Mouse (Mus musculus) small intestine, adult 2 months (tissue): ENCODE data around the gene Hist1h4i. TPM values are rescaled to one million over a fixed set of nuclear protein-coding genes. Genes with fewer than 3 reads are reported as not detected.

Source experiments
- H3K27ac ChIP-seq: fragments of 200-500 bp; 2 replicates; pipeline ENCODE4 v1.5.1; 2012; ENCODE audit warnings: low read depth, low read length, control low read depth, inconsistent platforms; ENCODE audit not compliant: insufficient read depth
- H3K27me3 ChIP-seq: fragments of 200-500 bp; 2 replicates; pipeline ENCODE4 v1.6.1; 2012; ENCODE audit warnings: mild to moderate bottlenecking, moderate library complexity, low read length, inconsistent platforms; ENCODE audit not compliant: control insufficient read depth, insufficient read depth
- H3K36me3 ChIP-seq: fragments of 200-500 bp; 2 replicates; pipeline ENCODE4 v1.6.1; 2012; ENCODE audit warnings: mild to moderate bottlenecking, low read length, control low read depth, inconsistent platforms; ENCODE audit not compliant: control insufficient read depth, insufficient read depth
- H3K4me1 ChIP-seq: fragments of 200-500 bp; 2 replicates; pipeline ENCODE4 v1.6.1; 2012; ENCODE audit warnings: low read length, inconsistent platforms, mixed read lengths; ENCODE audit not compliant: control insufficient read depth, insufficient read depth, insufficient read length
- H3K4me3 ChIP-seq: fragments of 200-500 bp; 2 replicates; pipeline ENCODE4 v1.5.1; 2012; ENCODE audit warnings: low read depth, mild to moderate bottlenecking, control low read depth, inconsistent platforms, low read length, moderate library complexity
- CTCF ChIP-seq: fragments of 200-500 bp; IDR thresholded peaks from 2 replicates; pipeline ENCODE4 v1.5.1; 2012; ENCODE audit warnings: low read depth, mild to moderate bottlenecking, control low read depth, inconsistent platforms, low read length, moderate library complexity, mixed read lengths; ENCODE audit not compliant: insufficient replicate concordance, insufficient read length; ENCODE audit errors: extremely low read depth
- POLR2A ChIP-seq: fragments of 200-500 bp; IDR thresholded peaks from 2 replicates; pipeline ENCODE4 v1.6.1; 2012; ENCODE audit warnings: low read depth, mild to moderate bottlenecking, control low read depth, inconsistent platforms, low read length, moderate library complexity
- WGBS: fragments of 180-500 bp; shearing (Covaris S2); methylation state at CpG from one replicate; pipeline ENCODE4 v1.1.7; 2018; 5-methylcytosine and 5-hydroxymethylcytosine counted together
- polyA plus RNA-seq: library from polyadenylated mRNA; depleted of rRNA; stranded (reverse); fragments of >200 nt; gene quantifications from 2 replicates; pipeline ENCODE4 v1.2.3, GENCODE M21; 2012

Gene Hist1h4i
- polyA plus RNA-seq, 1 experiment: 10.1 TPM

DNA sequence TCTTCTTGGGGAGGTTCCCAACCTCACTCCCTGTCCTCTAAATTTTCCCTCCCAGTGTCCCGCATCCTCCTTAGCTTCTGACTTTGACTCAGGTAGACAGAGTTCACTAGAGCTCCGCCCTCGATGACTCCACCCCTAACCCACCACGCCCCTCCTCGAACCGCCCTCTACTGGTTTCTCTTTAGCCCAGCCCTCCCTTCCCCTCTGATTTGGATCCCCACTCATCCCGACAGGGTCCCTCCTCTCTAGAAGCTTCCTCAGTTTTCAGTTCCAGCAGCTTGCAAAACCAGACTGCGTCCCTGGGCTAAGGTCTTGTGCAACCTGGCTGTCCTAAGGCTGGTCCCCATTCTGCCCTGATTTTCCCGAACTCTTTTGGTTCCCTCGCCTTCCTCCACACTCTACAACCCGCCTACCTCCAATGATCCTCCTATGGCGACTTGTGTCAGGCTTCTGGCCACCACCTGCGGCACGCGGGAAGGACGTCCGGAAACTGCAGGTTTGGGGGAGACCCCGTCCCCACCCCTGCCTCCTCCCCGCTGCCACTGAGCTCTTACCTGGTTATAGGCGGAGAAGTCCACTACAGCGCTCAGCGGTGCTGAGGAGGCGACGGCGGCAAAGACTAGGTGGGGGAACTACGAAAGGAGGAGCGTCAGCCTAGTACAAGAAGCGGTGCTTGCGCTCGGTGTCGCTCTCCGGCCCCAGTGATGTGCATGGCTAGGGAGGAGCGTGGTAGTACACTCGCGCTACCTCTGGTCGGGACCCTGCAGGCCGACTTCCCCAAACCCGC lies 34.6 kb downstream of the Hist1h4i start:
- no peak overlapping the region for H3K27ac ChIP-seq
- H3K4me3 ChIP-seq: peak overlapping the region; percentile 54
- H3K36me3 ChIP-seq: no peaks in the 10 kb centered on the region
- no peak for TF ChIP-seq POLR2A
- TF ChIP-seq CTCF: no peak
- 1% methylated on average over 38 of the region's 38 CpGs for WGBS
- H3K27me3 ChIP-seq: peaks cover 68% of the 10 kb centered on the region
- H3K4me1 ChIP-seq: peaks cover 7% of the 10 kb centered on the region

DNA sequence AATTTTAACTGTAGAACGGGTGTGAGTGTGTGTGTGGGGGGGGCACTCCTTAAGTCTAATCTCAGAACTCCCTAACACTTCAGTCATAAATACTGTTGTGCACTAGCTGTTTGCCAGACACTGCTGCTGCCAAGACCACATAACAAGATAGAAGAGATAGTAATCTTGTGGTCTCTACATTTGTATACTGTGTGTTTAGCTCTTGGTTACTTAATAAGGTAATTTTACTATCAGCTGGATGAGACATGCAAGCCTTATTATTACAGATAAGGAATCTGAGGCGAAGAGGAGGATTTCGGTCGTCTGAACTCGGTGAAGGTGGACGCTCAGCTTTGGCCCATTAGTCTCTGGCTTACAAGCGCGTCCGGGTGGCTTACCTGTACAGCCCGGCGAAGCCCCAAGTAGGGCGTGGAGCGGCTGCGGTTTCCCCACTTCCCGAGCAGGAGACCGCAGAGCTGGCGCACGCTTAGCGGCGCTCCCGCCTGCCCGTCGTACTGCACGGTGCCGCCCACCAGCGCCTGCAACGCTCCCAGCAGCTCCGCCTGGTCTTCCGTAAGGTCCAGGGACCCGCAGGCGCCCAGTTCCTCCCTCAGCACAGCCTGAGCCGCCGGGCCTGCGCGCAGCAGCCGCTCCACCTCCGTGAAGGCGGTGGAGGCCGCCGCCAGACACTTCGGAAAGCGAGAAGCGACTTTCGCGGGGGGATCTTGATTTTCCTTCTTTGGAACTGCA lies 35.4 kb downstream of the Hist1h4i start:
- H3K4me1 ChIP-seq: peaks cover 7% of the 10 kb centered on the region
- peaks cover 63% of the 10 kb centered on the region for H3K27me3 ChIP-seq
- under 1% methylated on average over 45 of the region's 45 CpGs for WGBS
- H3K4me3 ChIP-seq: peak overlapping the region; percentile 54
- no peak overlapping the region for H3K27ac ChIP-seq
- H3K36me3 ChIP-seq: no peaks in the 10 kb centered on the region
- TF ChIP-seq POLR2A: no peak
- no peak for TF ChIP-seq CTCF

DNA sequence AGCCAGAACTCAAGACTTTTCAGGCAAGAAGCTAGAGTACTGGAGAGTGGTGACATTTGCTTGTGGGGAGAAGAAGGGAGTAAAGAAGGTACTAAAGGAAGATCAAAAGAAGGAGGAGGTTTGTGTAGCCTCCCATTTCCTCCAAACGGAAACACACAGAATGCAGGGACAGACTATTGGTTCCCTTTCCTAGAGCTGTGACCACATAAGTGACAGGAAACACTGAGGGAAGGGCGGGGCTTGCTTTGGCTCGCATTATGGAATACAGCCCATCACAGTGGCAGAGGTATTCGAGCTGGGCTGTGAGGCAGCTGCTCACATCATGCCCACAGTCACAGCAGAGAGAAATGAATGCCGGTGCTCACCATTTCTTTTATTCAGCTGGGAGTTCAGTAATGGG lies 39.3 kb downstream of the Hist1h4i start:
- Histone ChIP-seq H3K27ac (no peak overlapping the region), H3K4me1 (peaks cover 9% of the 10 kb centered on the region), H3K36me3 (no peaks in the 10 kb centered on the region), H3K4me3 (no peak overlapping the region), H3K27me3 (peaks cover 69% of the 10 kb centered on the region)
- 37% methylated on average over 5 of the region's 5 CpGs for WGBS
- TF ChIP-seq POLR2A (no peak), CTCF (no peak)

DNA sequence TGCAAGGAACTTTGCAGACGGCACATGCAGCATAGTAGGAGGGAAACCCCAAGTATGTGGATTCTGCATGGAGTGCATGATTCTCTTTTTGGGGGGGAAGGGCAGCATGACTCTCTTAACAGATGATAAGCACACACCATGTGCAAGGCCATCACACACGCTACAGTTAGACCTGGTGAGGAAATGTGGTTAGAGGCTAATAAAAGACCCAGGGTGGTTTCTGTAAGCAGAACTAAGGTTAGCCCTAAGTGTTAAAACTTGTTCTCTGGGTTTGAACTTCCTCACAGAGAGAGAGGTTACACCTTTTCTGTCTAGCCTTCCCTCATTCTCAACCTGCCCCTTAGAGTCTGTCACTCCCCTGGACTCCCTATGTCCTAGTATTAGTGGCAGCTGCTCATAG lies 39.8 kb downstream of the Hist1h4i start:
- no peak overlapping the region for H3K27ac ChIP-seq
- H3K27me3 ChIP-seq: peaks cover 70% of the 10 kb centered on the region
- WGBS: 63% methylated on average over 2 of the region's 2 CpGs
- TF ChIP-seq POLR2A (no peak), CTCF (no peak)
- H3K4me3 ChIP-seq: no peak overlapping the region
- H3K36me3 ChIP-seq: no peaks in the 10 kb centered on the region
- peaks cover 6% of the 10 kb centered on the region for H3K4me1 ChIP-seq

DNA sequence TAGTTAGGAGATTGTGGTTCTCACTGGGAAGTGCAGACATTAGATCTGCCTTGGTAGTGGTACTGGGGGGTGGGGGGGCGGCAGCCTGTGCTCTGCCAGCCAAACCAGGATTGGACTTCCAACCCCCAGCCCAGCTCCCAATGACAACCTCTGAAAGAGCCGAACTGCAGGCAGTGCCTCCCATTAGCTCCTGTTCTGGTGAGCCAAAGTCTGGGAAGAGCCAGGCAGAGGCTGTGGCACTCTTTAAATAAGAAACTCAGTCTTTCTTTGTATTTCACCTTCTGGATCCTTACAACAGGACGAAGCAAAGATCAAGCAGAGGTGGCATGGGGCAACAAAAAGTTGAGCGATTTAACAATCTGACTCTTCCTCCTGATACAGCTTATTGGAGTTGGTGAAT lies 42.0 kb downstream of the Hist1h4i start:
- no peaks in the 10 kb centered on the region for H3K36me3 ChIP-seq
- H3K4me1 ChIP-seq: peaks cover 6% of the 10 kb centered on the region; the same call in 1 of the 2 replicates
- H3K4me3 ChIP-seq: no peak overlapping the region
- H3K27me3 ChIP-seq: peaks cover 64% of the 10 kb centered on the region
- 51% methylated on average over 4 of the region's 4 CpGs for WGBS
- H3K27ac ChIP-seq: no peak overlapping the region
- no peak for TF ChIP-seq CTCF
- no peak for TF ChIP-seq POLR2A

DNA sequence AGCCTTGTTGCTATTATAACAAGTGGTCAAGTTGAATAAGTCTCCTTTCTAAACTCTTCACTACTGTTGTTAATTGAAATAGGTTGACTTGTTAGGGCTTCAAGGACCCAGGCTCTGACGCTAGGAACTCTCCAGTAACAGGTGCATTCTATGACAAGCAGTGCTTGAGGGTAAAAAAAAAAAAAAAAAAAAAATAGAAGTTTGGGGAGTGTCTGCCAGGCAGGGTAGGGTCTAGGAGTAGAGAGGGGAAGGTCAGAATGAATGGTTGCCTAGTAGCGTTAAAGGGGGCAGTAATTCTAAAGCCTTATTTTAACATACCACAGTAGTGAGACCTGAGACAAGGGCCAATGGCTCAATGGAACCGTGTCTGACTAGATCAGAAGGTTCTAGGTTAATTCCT lies 42.8 kb downstream of the Hist1h4i start:
- WGBS: 50% methylated on average over 3 of the region's 3 CpGs
- no peak for TF ChIP-seq POLR2A

DNA sequence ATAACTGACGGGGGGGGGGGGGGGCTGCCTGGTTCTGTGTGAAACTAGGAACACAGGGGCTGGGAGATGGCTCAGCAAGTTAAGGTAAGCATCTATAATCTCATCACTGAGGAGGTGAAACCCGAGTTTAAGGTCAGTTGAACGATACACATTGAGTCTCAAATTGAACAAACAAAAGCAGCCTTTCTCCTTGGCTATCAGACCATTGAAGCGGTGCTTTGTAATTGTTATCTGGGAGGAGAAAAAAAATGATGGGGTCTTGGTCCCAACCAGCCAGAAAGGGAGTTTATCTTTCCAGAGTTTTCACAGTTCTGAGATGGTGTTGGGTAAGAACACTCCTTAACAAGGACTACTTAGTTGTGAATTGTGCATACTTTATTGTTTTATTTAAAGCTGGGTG lies 43.3 kb downstream of the Hist1h4i start:
- Histone ChIP-seq H3K27me3 (peaks cover 56% of the 10 kb centered on the region), H3K36me3 (no peaks in the 10 kb centered on the region), H3K4me3 (no peak overlapping the region), H3K4me1 (peaks cover 6% of the 10 kb centered on the region; the same call in 1 of the 2 replicates), H3K27ac (no peak overlapping the region)
- 17% methylated on average over 4 of the region's 4 CpGs for WGBS
- TF ChIP-seq CTCF (no peak), POLR2A (no peak)

More for the DNA sequence above, 42.8 kb downstream of the Hist1h4i start:
- Histone ChIP-seq H3K4me3 (no peak overlapping the region), H3K36me3 (no peaks in the 10 kb centered on the region), H3K27ac (no peak overlapping the region), H3K4me1 (peaks cover 6% of the 10 kb centered on the region; the same call in 1 of the 2 replicates), H3K27me3 (peaks cover 61% of the 10 kb centered on the region)
